Mouse (Mus musculus): ENCODE measurements around the gene Dgcr8. TPM values are rescaled to one million over a fixed set of nuclear protein-coding genes. Genes with fewer than 3 reads are reported as not detected.

Gene Dgcr8
- total RNA-seq, 4 experiments from 2014 or later: 24.4 to 48.7 (median 32.9) TPM

- DNase-seq: peak; percentile 34
Measured at GRCm38 (mm10) chr16:18220001-18220400, 69.0 kb downstream of the Dgcr8 start.

- DNase-seq: no peak
Measured at GRCm38 (mm10) chr16:18218580-18218996, 70.5 kb downstream of the Dgcr8 start.

DNA sequence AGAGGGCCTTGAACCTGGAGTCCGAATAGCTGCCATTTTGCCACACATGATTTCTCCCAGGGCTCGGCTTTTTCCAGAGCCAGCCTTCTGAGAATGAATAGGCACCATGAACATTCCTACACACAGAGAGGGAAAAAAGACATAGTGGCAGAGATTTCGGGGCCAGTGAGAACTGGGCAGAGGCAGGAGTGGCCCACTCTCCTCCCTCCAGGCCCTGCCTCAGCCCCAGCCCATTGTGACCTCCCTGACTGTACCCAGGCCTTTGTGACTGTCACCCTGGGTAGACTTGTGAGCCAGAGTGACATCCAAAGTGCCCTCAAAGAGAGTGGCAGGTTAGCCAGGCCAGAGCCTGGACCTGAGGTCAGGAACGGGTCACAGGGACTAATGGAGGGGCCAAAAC is 71.5 kb downstream of the Dgcr8 start, which contains the start of gene Ccdc188:
TSS of gene Ccdc188 (plus strand) at position 301 of the 400 bp plus-strand sequence.
- no peak for DNase-seq

- no peak for DNase-seq
Measured at GRCm38 (mm10) chr16:18214858-18215257, 74.2 kb downstream of the Dgcr8 start.

DNA sequence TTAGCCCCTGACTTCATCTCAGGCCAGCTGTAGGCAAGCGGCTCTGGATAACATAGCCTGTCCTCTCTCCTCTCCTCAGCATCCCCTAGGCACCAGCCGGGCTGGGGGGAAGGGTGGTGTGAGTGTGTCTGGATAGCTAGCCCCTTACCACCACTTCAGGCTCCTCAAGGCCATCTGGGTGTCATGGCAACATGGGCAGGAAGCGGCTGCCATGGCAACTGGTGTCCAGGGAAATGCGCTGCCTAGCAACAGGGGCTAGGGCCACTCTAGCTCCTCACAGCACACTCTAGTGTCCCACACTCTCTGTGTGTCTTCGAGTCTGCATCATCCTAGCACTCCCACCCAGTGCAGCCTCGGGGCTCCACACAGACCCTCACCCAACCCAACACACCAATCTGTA is 75.4 kb downstream of the Dgcr8 start:
- DNase-seq: no peak

- peak; percentile 55 for DNase-seq
Measured at GRCm38 (mm10) chr16:18211417-18212171, 77.5 kb downstream of the Dgcr8 start.

DNA sequence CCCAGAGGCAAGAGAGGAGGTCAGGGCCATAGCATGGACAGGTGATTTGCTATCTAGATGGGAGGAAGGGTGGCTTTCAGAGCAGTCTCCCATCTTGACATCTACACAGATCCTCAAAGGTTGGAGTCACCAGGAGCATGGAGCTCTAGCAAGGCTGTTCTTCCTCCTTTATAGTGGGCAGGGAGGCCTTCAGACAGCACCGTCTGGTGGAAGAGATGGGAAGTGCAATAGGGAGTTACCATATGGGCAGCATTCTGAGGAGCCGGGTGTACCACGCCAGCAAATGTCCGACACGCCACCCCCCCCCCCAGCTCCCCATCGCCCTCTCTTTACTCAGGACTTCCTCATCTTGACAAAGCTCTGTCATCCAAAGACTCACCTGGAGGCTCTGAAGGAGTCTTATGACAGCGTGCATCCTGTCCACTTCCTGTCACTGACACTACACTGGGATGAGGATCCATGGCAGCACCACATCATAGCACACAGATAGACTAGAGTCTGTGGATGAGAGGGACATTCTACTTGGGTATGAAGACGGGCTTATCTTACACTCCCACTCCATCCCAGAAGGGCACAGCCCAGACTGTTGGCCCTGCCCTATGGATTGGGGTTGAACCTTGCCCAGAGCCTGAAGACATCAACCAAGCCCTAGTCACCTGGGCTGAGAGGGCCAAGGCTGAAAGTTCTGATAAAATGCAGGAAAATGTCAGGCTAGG is 78.2 kb downstream of the Dgcr8 start:
- no peak for DNase-seq

Small RNAs within 50 kb of the gene (microRNA-seq; reads per million reads assigned to microRNA genes)
- gene Gm24572: 0 to 0.35 reads per million in 2 experiments
- 58.9 to 112 reads per million in 2 experiments for gene Mir1306
- gene Mir185: 121 to 1,241 reads per million in 2 experiments

Other genes starting within 250 kb of the Dgcr8 start
- gene Dgcr6, start 236.4 kb downstream of the Dgcr8 start, total RNA-seq (2022): 10 to 100 TPM; 63.2 to 80.9 (median 74.1) TPM
- gene Prodh, start 199.0 kb downstream of the Dgcr8 start, total RNA-seq (2022): 10 to 100 TPM; 24.3 to 64.6 (median 44.3) TPM
- under 1 TPM in 3 of 4 experiments, not detected in 1; 0.14 to 0.30 (median 0.23) TPM for gene Rtn4r, start 161.6 kb downstream of the Dgcr8 start, total RNA-seq (2022)
- not detected for gene Ccdc188, start 71.4 kb downstream of the Dgcr8 start, total RNA-seq (2022)
- 10 to 100 TPM; 20.5 to 33.0 (median 27.2) TPM for gene Zdhhc8, start 54.1 kb downstream of the Dgcr8 start, total RNA-seq (2022)
- 10 to 100 TPM; 49.8 to 66.4 (median 59.1) TPM for gene Trmt2a, start 40.6 kb downstream of the Dgcr8 start, total RNA-seq (2022)
- 100 to 1,000 TPM in 3 of 4 experiments, 10 to 100 TPM in 1; 98.7 to 146 (median 114) TPM for gene Ranbp1, start 40.5 kb downstream of the Dgcr8 start, total RNA-seq (2022)
- gene Gm49776, start 30.9 kb downstream of the Dgcr8 start, total RNA-seq (2022): not detected
- 10 to 100 TPM; 45.4 to 68.0 (median 52.7) TPM for gene Tango2, start 58.9 kb upstream of the Dgcr8 start, total RNA-seq (2022)
- gene Arvcf, start 58.9 kb upstream of the Dgcr8 start, total RNA-seq (2022): 10 to 100 TPM; 25.5 to 67.0 (median 52.7) TPM
- 100 to 1,000 TPM in 2 of 4 experiments, 10 to 100 TPM in 2; 79.2 to 123 (median 103) TPM for gene Txnrd2, start 137.1 kb upstream of the Dgcr8 start, total RNA-seq (2022)
- 100 to 1,000 TPM; 147 to 201 (median 185) TPM for gene Comt, start 137.6 kb upstream of the Dgcr8 start, total RNA-seq (2022)
- 1 to 10 TPM; 5.1 to 7.0 (median 6.1) TPM for gene Gnb1l, start 209.5 kb upstream of the Dgcr8 start, total RNA-seq (2022)
- gene Rtl10, start 209.7 kb upstream of the Dgcr8 start, total RNA-seq (2022): 1 to 10 TPM; 4.9 to 8.2 (median 5.1) TPM

All from adrenal gland, adult 8-10 months (tissue).